Mouse (Mus musculus) bone marrow, adult 2 months (tissue): ENCODE results near the gene Aco1. TPM values are rescaled to one million over a fixed set of nuclear protein-coding genes. Genes with fewer than 3 reads are reported as not detected.

Source experiments
- H3K27ac ChIP-seq: fragments of 200-500 bp; 2 replicates; pipeline ENCODE4 v1.5.1; 2012; ENCODE audit warnings: low read depth, mild to moderate bottlenecking, control low read depth, inconsistent platforms, low read length; ENCODE audit not compliant: control insufficient read depth, poor library complexity, insufficient read depth
- H3K4me1 ChIP-seq: fragments of 200-500 bp; 2 replicates; pipeline ENCODE4 v1.6.1; 2011; ENCODE audit warnings: low read length; ENCODE audit not compliant: control insufficient read depth, insufficient read depth
- H3K4me3 ChIP-seq: fragments of 200-500 bp; replicated peaks from 2 replicates; pipeline ENCODE3; 2011; ENCODE audit warnings: mild to moderate bottlenecking, low read depth, low read length, control low read depth; ENCODE audit not compliant: control insufficient read depth
- CTCF ChIP-seq: fragments of 200-500 bp; IDR thresholded peaks from 2 replicates; pipeline ENCODE4 v1.5.1; 2011; ENCODE audit warnings: low read length, control low read depth; ENCODE audit not compliant: control insufficient read depth, insufficient read depth
- POLR2A ChIP-seq: fragments of 200-500 bp; IDR thresholded peaks from 2 replicates; pipeline ENCODE4 v1.6.1; 2011; ENCODE audit warnings: low read depth, mild to moderate bottlenecking, control low read depth, low read length, borderline replicate concordance; ENCODE audit not compliant: control insufficient read depth
- WGBS: fragments of 180-500 bp; shearing (Covaris S2); methylation state at CpG from one replicate; pipeline ENCODE4 v1.1.7; 2018; 5-methylcytosine and 5-hydroxymethylcytosine counted together
- polyA plus RNA-seq: library from polyadenylated mRNA; stranded (reverse); fragments of >200 nt; gene quantifications from 2 replicates; pipeline ENCODE4 v1.2.4, GENCODE M21; 2011; ENCODE audit warnings: low replicate concordance; ENCODE audit not compliant: missing spikeins, insufficient read depth, insufficient read length

Aco1 gene
- polyA plus RNA-seq, 1 experiment = 15.7 TPM

DNA sequence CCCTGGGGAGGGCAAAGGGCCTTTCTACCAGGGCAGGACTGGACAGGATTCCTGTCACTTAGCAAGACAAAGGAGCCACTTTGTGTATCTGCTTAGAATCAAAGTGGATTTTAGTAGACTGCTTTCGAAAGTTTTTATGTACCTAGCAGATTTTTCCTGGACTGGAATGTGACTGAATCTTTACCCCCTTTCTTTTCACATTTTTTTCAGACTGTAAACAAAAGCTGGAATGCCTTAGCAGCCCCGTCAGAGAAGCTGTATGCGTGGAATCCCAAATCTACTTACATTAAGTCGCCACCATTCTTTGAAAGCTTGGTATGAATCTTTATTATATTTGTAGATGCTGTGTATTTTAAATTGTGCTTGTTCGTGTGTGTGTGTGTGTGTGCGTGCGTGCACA, 45.1 kb downstream of the Aco1 start:
- H3K4me1 ChIP-seq = no peaks in the 10 kb centered on the region
- WGBS = 91% methylated on average over 7 of the region's 7 CpGs
- TF ChIP-seq CTCF = no peak
- H3K27ac ChIP-seq = no peak overlapping the region
- H3K4me3 ChIP-seq = no peak overlapping the region

DNA sequence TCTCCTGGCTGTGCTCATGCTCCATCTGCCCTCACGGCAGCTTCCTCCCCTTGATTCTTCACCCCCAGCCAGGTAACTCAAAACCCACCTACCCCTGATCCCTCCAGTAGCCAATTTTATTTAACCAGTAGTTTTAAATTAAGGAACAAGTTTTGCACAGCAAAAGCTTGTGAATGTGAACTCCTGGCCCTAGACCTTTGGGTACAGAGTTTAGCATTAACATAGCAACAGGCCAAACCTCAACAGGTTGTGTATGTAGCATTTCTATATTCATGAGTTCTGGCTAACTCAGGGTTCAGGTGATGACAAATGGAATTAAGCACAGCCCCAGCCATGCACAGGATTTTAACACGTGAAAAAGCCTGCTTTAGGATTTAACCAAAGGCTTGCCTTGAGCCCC, 49.4 kb downstream of the Aco1 start:
- 83% methylated on average over 2 of the region's 2 CpGs for WGBS
- TF ChIP-seq POLR2A = no peak
- no peak for TF ChIP-seq CTCF

DNA sequence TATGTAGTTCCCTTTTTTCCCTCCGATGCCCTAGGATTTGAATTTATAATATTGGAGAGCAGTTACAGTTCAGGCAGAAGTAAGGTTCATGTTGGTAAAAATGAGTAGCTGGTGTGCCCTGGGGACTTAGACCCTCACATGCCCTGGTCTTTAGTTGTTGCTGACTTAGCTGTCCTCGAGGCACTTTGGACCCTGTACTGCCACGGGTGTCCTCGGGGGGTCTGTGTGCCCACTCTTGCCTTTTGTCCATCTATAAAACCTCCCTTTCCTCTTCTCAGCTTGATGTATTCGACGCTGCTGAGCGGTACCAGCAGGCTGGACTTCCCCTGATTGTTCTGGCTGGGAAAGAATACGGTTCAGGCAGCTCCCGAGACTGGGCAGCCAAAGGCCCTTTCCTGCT, 50.6 kb downstream of the Aco1 start:
- no peaks in the 10 kb centered on the region for H3K4me1 ChIP-seq
- TF ChIP-seq POLR2A = no peak
- TF ChIP-seq CTCF = no peak
- H3K4me3 ChIP-seq = no peak overlapping the region
- H3K27ac ChIP-seq = no peak overlapping the region
- 69% methylated on average over 9 of the region's 9 CpGs for WGBS

More for the DNA sequence above, 49.4 kb downstream of the Aco1 start:
- no peaks in the 10 kb centered on the region for H3K4me1 ChIP-seq
- no peak overlapping the region for H3K27ac ChIP-seq
- H3K4me3 ChIP-seq = no peak overlapping the region

DNA sequence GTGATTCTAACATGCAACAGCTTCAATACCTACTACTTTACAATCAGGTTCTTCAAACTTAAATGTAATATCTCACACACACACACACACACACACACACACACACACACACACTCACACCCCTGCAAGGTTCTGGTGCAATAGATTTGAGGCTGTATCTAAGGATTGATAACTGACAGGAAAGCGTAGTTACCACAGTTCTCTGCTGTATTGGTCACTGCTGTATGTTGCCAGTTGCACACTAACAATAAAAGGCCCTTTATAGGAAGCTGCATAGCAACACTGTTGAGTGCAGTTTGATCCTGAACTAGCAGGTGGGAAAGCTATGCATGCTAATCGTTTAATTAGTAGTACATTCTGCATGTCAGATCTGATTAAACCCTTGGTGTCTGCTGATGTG, 52.5 kb downstream of the Aco1 start:
- Histone ChIP-seq H3K27ac (no peak overlapping the region), H3K4me1 (no peaks in the 10 kb centered on the region), H3K4me3 (no peak overlapping the region)
- TF ChIP-seq POLR2A (no peak), CTCF (no peak)
- WGBS = 62% methylated on average over 2 of the region's 2 CpGs

DNA sequence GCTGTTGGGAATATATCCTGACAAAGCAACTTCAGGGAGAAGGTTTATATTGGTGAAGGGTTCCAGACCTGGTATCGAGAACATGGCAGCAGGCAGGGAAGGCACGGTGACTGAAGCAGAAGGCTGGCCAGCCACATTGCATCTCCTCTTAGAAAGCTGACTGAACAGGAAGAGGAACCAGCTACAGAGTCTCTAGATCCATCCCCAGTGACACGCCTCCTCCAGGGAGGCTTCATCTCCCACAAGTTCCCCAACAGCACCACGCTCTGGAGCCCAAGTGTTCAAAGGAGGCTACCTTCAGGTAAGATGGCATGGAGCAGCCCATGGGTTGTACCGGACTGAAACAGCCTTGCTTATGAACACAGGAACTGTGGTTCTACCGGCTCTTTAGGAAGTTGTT, 59.3 kb downstream of the Aco1 start:
- H3K27ac ChIP-seq = no peak overlapping the region
- H3K4me3 ChIP-seq = no peak overlapping the region
- peaks cover 2% of the 10 kb centered on the region; the same call in 1 of the 2 replicates for H3K4me1 ChIP-seq
- 46% methylated on average over 6 of the region's 6 CpGs for WGBS
- TF ChIP-seq POLR2A = no peak
- no peak for TF ChIP-seq CTCF

DNA sequence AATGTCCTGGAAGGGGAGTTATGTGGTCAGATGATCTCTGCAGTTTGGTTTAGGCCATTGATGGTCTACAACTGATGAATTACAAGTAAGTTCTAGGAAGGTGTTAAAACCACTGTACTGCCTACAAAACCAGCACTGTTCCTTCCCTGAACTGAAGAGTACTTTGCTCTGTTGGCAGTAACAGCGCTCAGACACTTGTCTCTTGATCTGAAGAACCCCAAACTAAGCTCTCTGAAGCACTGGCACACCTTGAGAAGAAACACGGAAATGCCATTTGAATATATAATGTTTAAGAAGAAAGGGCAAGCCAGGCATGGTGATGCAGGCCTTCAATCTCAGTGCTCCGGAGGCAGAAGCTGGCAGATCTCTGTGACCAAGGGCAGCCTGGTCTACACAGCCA, 61.5 kb downstream of the Aco1 start:
- Histone ChIP-seq H3K4me1 (peaks cover 2% of the 10 kb centered on the region; the same call in 1 of the 2 replicates), H3K4me3 (no peak overlapping the region), H3K27ac (no peak overlapping the region)
- TF ChIP-seq POLR2A = no peak
- TF ChIP-seq CTCF = no peak
- 86% methylated on average over 3 of the region's 3 CpGs for WGBS

DNA sequence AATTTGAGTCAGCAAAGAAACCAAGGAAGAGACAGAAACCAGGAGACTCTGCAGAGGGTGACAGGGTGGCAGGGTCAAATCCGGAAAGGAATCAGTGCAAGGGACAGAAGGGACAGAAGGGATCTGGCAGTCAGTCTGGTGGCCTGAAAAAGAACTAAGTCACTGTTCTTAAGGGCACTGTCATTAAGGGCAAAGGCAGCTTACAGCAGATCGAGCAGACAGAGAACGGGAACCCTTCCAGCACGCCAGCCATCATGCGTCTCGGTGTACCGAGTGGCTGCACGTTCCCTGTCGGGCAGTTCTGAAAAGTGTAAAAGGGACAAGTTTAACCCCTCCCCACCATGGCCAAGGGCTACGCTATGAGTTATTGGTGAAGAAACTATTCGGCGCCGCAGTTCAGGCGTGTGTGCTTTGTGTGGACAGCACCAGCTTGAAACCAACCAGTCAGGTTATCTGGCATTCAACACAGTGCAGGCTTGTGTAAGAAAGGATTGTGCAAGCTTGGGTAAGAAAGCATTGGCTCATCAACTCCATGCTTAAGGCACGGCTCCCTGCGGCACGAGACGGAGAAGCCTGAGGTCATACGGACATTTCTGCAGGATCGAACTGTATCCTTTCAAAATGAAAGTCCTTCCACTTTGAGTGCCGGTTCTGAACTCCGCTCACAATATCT, 62.5 kb downstream of the Aco1 start:
- no peak for TF ChIP-seq POLR2A
- TF ChIP-seq CTCF = no peak
- 66% methylated on average over 22 of the region's 22 CpGs for WGBS

DNA sequence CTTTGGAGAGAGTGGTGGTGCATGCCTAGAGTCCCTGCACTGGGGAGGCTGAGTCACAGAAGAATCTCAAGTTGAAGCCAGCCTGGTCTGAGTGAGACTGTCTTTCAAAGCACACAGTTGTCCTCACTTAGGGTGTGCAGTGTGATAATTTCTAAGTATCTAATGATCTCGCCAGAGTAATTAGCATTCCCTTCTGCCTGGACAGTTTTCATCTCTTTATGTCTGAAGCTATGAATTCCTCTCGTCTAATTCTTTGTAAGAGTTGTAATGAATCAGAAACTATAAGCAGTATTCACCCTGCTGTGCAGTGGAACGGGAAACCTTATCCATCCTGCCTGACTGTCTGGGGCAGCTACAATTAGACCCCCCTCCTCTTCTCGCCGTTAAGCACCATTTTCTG, 64.8 kb downstream of the Aco1 start:
- no peak for TF ChIP-seq CTCF
- no peak for TF ChIP-seq POLR2A
- Histone ChIP-seq H3K27ac (no peak overlapping the region), H3K4me1 (peaks cover 2% of the 10 kb centered on the region; the same call in 1 of the 2 replicates), H3K4me3 (no peak overlapping the region)
- 89% methylated on average over 5 of the region's 5 CpGs for WGBS

More for the DNA sequence above, 62.5 kb downstream of the Aco1 start:
- no peak overlapping the region for H3K27ac ChIP-seq
- H3K4me3 ChIP-seq = no peak overlapping the region
- peaks cover 2% of the 10 kb centered on the region; the same call in 1 of the 2 replicates for H3K4me1 ChIP-seq

DNA sequence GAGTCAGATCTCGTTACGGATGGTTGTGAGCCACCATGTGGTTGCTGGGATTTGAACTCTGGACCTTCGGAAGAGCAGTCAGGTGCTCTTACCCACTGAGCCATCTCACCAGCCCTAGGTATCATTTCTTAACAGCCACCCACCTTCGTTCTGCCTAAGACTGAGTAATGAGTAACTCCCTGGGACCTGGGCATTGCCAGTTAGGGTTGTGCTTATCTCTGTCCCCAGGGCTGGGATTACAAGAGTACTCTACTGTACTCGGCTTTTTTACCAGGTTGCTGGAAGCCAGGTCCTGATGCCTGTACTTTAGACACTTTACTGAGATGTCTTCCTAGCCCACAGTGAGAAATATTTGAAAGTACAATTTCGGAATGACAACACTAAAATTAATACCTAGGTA, 69.3 kb downstream of the Aco1 start:
- Histone ChIP-seq H3K4me1 (no peaks in the 10 kb centered on the region), H3K4me3 (no peak overlapping the region), H3K27ac (no peak overlapping the region)
- 74% methylated on average over 4 of the region's 6 CpGs for WGBS
- TF ChIP-seq POLR2A (no peak), CTCF (no peak)
